Comparison of ENCODE assay signal across 15 mouse cellular contexts in the genomic region with DNA sequence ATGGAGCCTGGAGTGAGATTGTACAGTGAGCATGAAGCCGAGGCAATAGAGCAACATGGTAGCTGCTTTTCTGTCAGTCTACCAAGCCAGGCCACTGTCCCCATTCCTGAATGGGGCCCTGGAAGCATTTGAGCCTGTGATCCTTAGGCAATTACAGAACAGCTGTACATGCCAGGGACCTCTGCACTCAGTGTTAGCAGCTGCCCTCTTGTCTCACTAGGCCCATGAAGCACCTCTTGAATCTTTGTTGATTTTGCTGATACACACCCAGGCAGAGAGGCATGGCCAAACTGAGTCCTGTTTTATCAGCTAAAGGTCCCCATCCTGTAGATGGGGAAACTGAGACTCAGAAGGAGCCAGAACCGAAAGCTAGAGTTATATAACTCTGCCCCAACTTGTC.
"Had no signal": no experiment of that assay in that cellular context is flagged by ENCODE, and none has a peak within 500 bp of the region (broad histone marks: within the 10 kb centered on the region; RNA-seq: fewer than 3 reads in every experiment).

No protein-coding gene starts in this region.

- ATAC-seq: intestine, embryonic 16.5 days had no signal

- DNase-seq: kidney, adult 2 months; kidney, postnatal 14 days; retina, postnatal 1 day; right cerebral cortex, postnatal 4 days; spleen, adult 18-20 months; thymus, postnatal 36 days had no signal

- H3K4me2 ChIP-seq: kidney, embryonic 15.5 days; liver, embryonic 11.5 days; liver, embryonic 15.5 days; lung, embryonic 15.5 days; midbrain, embryonic 12.5 days; neural tube, embryonic 13.5 days had no signal

- H3K4me1 ChIP-seq: midbrain, embryonic 12.5 days had no signal

- H3K27me3 ChIP-seq: kidney, embryonic 15.5 days; liver, embryonic 15.5 days; lung, embryonic 15.5 days; megakaryocyte, embryonic 14.5 days; midbrain, embryonic 12.5 days; neural tube, embryonic 13.5 days had no signal

- H3K9ac ChIP-seq: kidney, embryonic 15.5 days; liver, embryonic 15.5 days; lung, embryonic 15.5 days; midbrain, embryonic 12.5 days; neural tube, embryonic 13.5 days had no signal

- H3K36me3 ChIP-seq: midbrain, embryonic 12.5 days; neural tube, embryonic 13.5 days had no signal

- H3K27ac ChIP-seq: kidney, embryonic 15.5 days; limb, embryonic 10.5 days; liver, embryonic 15.5 days; lung, embryonic 15.5 days; midbrain, embryonic 12.5 days; neural tube, embryonic 13.5 days had no signal

- H3K4me3 ChIP-seq: kidney, embryonic 15.5 days; limb, embryonic 10.5 days; liver, embryonic 15.5 days; lung, embryonic 15.5 days; midbrain, embryonic 12.5 days; neural tube, embryonic 13.5 days had no signal

- H3K9me3 ChIP-seq: kidney, embryonic 15.5 days; limb, embryonic 10.5 days; liver, embryonic 15.5 days; lung, embryonic 15.5 days; megakaryocyte, embryonic 14.5 days; midbrain, embryonic 12.5 days; neural tube, embryonic 13.5 days had no signal
